Mouse (Mus musculus): ENCODE results near the gene Surf6.
A peak's percentile ranks its signal among the peaks of the same experiment; 100 is the strongest.

- TF ChIP-seq CTCF (IDR thresholded peaks at IDR 0.05; ENCODE audit: extremely low read depth, insufficient read length, insufficient replicate concordance, low read depth, low read length) (peak; percentile 37; the same call in 1 of the 2 replicates), POLR2A (IDR thresholded peaks at IDR 0.05; ENCODE audit: low read depth, low read length) (no peak)
Measured at GRCm38 (mm10) chr2:26930390-26930789, 27.7 kb upstream of the Surf6 start.

Measured in small intestine, adult 2 months (tissue).